Mouse (Mus musculus): ENCODE results near the gene Mecom.

DNA sequence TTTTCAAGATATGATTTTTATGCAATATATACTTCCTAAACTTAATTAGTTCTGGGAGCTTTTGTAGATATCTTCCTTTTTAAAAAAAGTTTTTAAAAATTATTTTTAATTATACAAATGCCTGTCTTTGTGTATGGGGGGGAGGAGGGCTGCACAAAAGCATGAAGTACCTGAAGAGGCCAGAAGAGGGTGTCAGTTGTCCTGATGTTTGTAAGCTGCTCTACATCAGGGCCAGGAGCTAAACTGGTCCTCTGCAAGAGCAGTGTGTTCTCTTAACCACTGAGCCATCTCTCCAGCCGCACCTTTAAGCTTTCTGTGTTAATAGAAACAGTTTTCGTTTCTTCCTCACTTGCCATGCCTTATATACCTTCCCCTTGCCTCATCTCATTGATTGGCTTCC, 2.4 kb upstream of the Mecom start:
- no peak for TF ChIP-seq CTCF (IDR thresholded peaks at IDR 0.05; ENCODE audit: low read depth, low read length)
- TF ChIP-seq POLR2A (IDR thresholded peaks at IDR 0.05; ENCODE audit: borderline replicate concordance, low read depth, low read length) = no peak
